9 mouse cellular contexts compared by ENCODE assay signal in genomic region chr2:150643726-150644415, GRCm38 (mm10). TPM values are rescaled to one million over a fixed set of nuclear protein-coding genes. Genes with fewer than 3 reads are reported as not detected.
DNase-seq lines count a peak whose midpoint lies in the region; ATAC-seq lines count a peak whose summit lies in the region.
"Had no signal": no experiment of that assay in that cellular context is flagged by ENCODE, and none has a peak within 500 bp of the region (broad histone marks: within the 10 kb centered on the region; RNA-seq: fewer than 3 reads in every experiment).

No protein-coding gene starts in this region.

- no peak overlapping the region for H3K9ac ChIP-seq in midbrain, embryonic 15.5 days

- H3K36me3 ChIP-seq in midbrain, embryonic 15.5 days (replicated peaks), result no peaks in the 10 kb centered on the region

- peaks cover 7% of the 10 kb centered on the region; the same call in 1 of the 2 replicates for H3K4me1 ChIP-seq in midbrain, embryonic 15.5 days

- peak; percentile 58; the same call in 1 of the 2 replicates for ATAC-seq in erythroblast, adult 5-6 weeks (replicated peaks; ENCODE audit: low FRiP score, poor library complexity, severe bottlenecking)
- ATAC-seq in midbrain, embryonic 15.5 days (replicated peaks), result peak; percentile 99

- peak overlapping the region; percentile 28 for H3K4me2 ChIP-seq in midbrain, embryonic 15.5 days

- DNase-seq in embryo, embryonic 10 days (ENCODE audit: low spot score), result peak; percentile 67
- no peak for DNase-seq in embryo, embryonic 9.5 days (ENCODE audit: extremely low spot score)
- DNase-seq in layer of hippocampus, postnatal 10 days (ENCODE audit: low spot score in 2 of 2), result peak; percentile 63 to 71
- DNase-seq in kidney, postnatal 4 days, result no peak
- DNase-seq in yolk sac, embryonic 10.5 days (ENCODE audit: low spot score), result no peak
- no peak for DNase-seq in heart, postnatal 10 days

- intact Hi-C loops in heart, postnatal 10 days (cut with DNase I), result no loop called here

- WGBS in midbrain, embryonic 15.5 days, result 33% methylated on average over 8 of the region's 8 CpGs

- H3K4me3 ChIP-seq in midbrain, embryonic 15.5 days, result no peak overlapping the region

- peak overlapping the region; percentile 86 for H3K27ac ChIP-seq in midbrain, embryonic 15.5 days

- H3K9me3 ChIP-seq in midbrain, embryonic 15.5 days, result no peaks in the 10 kb centered on the region

- H3K27me3 ChIP-seq in midbrain, embryonic 15.5 days (replicated peaks), result no peaks in the 10 kb centered on the region

RNA-seq across cellular contexts. Expression of gene Acss1, which starts 24.4 kb away (rescaled TPM):
- 6.3 and 12.1 TPM in 2 replicates for total RNA-seq in erythroblast, adult 5-6 weeks (2015; ENCODE audit: low replicate concordance)
- 16.0 and 17.6 TPM in 2 replicates for total RNA-seq in erythroblast, adult 5-6 weeks (2017; ENCODE audit: low replicate concordance)
- 10 to 100 TPM; 19.5 to 21.9 TPM for total RNA-seq in layer of hippocampus, postnatal 10 days (2021)
- polyA plus RNA-seq in midbrain, embryonic 15.5 days (2015; fragmentation: Nextera tagmentation; extraction: Ambion mirVana), result 16.7 and 20.9 TPM in 2 replicates
- total RNA-seq in heart, postnatal 10 days (2021), result 10 to 100 TPM; 66.8 to 68.2 TPM

RNA-seq across cellular contexts. Expression of gene Apmap, which starts 35.5 kb away (rescaled TPM):
- 3.6 and 15.9 TPM in 2 replicates for total RNA-seq in erythroblast, adult 5-6 weeks (2015; ENCODE audit: low replicate concordance)
- total RNA-seq in erythroblast, adult 5-6 weeks (2017; ENCODE audit: low replicate concordance), result 14.1 and 20.7 TPM in 2 replicates
- 10 to 100 TPM; 48.9 to 53.0 TPM for total RNA-seq in layer of hippocampus, postnatal 10 days (2021)
- polyA plus RNA-seq in midbrain, embryonic 15.5 days (2015; fragmentation: Nextera tagmentation; extraction: Ambion mirVana), result 39.5 and 42.1 TPM in 2 replicates
- 10 to 100 TPM; 45.6 to 62.8 TPM for total RNA-seq in heart, postnatal 10 days (2021)

RNA-seq across cellular contexts. Expression of gene Vsx1, which starts 45.3 kb away (rescaled TPM):
- total RNA-seq in erythroblast, adult 5-6 weeks (2015; ENCODE audit: low replicate concordance), result not detected in 2 replicates
- total RNA-seq in erythroblast, adult 5-6 weeks (2017; ENCODE audit: low replicate concordance), result 0.14 TPM in 1 of 2 replicates, not detected in the other
- under 1 TPM; 0.09 to 0.30 TPM for total RNA-seq in layer of hippocampus, postnatal 10 days (2021)
- polyA plus RNA-seq in midbrain, embryonic 15.5 days (2015; fragmentation: Nextera tagmentation; extraction: Ambion mirVana), result 0.04 and 0.06 TPM in 2 replicates
- not detected for total RNA-seq in heart, postnatal 10 days (2021)
- total RNA-seq: liver, adult 2 months had no signal
- polyA plus RNA-seq: liver, adult 2 months had no signal

Comparison
In these comparisons a context has a peak if more than half of its experiments do, and no peak if none do; other contexts are left out.
1. DNase-seq: peak in embryo, embryonic 10 days (single experiment) and layer of hippocampus, postnatal 10 days (2 of 2); none in embryo, embryonic 9.5 days (single experiment), kidney, postnatal 4 days (0 of 2), yolk sac, embryonic 10.5 days (single experiment) and heart, postnatal 10 days (0 of 2).